Mouse (Mus musculus) heart, adult 2 months (tissue): ENCODE data around the gene Arl8b.

Experiments used
- CTCF ChIP-seq: fragments of 200-600 bp; IDR thresholded peaks from 2 replicates; pipeline ENCODE4 v1.8.1; 2022; ENCODE audit warnings: antibody characterized with exemption, mild to moderate bottlenecking, moderate library complexity
- EP300 ChIP-seq: fragments of 200-500 bp; IDR thresholded peaks from 2 replicates; pipeline ENCODE4 v1.6.1; 2011; ENCODE audit warnings: low read depth, low read length, control low read depth; ENCODE audit not compliant: insufficient read depth
- POLR2A ChIP-seq: fragments of 200-500 bp; IDR thresholded peaks from 2 replicates; pipeline ENCODE4 v1.6.1; 2011; ENCODE audit warnings: mild to moderate bottlenecking, low read depth, low read length, control low read depth; ENCODE audit not compliant: insufficient read depth

GRCm38 (mm10) chr6:108837958-108838357 lies 55.1 kb downstream of the Arl8b start:
- TF ChIP-seq CTCF (no peak), POLR2A (no peak), EP300 (no peak)
